26 mouse cellular contexts compared by ENCODE assay signal in genomic region chr7:100296699-100297098, GRCm38 (mm10). TPM values are rescaled to one million over a fixed set of nuclear protein-coding genes. Genes with fewer than 3 reads are reported as not detected.
A peak's percentile ranks its signal among the peaks of the same experiment; 100 is the strongest.
DNase-seq lines count a peak whose midpoint lies in the region; ATAC-seq and TF ChIP-seq lines count a peak whose summit lies in the region.
"Had no signal": no experiment of that assay in that cellular context is flagged by ENCODE, and none has a peak within 500 bp of the region (broad histone marks: within the 10 kb centered on the region; RNA-seq: fewer than 3 reads in every experiment).

No protein-coding gene starts in this region.

- no peaks in the 10 kb centered on the region for H3K36me3 ChIP-seq in forebrain, embryonic 11.5 days (ENCODE audit: control insufficient read depth, insufficient read depth, low read length)
- no peaks in the 10 kb centered on the region for H3K36me3 ChIP-seq in forebrain, embryonic 10.5 days (replicated peaks)
- no peaks in the 10 kb centered on the region for H3K36me3 ChIP-seq in midbrain, embryonic 14.5 days (ENCODE audit: control insufficient read depth, insufficient read depth, low read length)
- H3K36me3 ChIP-seq in midbrain, embryonic 11.5 days (ENCODE audit: control insufficient read depth, insufficient read depth, low read length), result no peaks in the 10 kb centered on the region
- H3K36me3 ChIP-seq in limb, embryonic 13.5 days, result peaks cover 50% of the 10 kb centered on the region
- H3K36me3 ChIP-seq: embryonic facial prominence, embryonic 10.5 days; forebrain, embryonic 15.5 days; G1E had no signal

- no peak overlapping the region for H3K9ac ChIP-seq in forebrain, embryonic 11.5 days (ENCODE audit: low read length)
- H3K9ac ChIP-seq in midbrain, embryonic 14.5 days (replicated peaks; ENCODE audit: low read length), result no peak overlapping the region
- no peak overlapping the region for H3K9ac ChIP-seq in midbrain, embryonic 11.5 days (ENCODE audit: low read length)
- no peak overlapping the region for H3K9ac ChIP-seq in limb, embryonic 13.5 days
- H3K9ac ChIP-seq: embryonic facial prominence, embryonic 12.5 days; forebrain, embryonic 13.5 days; forebrain, embryonic 15.5 days had no signal

- ATAC-seq in forebrain, embryonic 11.5 days (replicated peaks; ENCODE audit: low FRiP score), result no peak
- ATAC-seq in midbrain, embryonic 14.5 days (ENCODE audit: low FRiP score, low TSS enrichment), result no peak
- ATAC-seq in midbrain, embryonic 11.5 days (ENCODE audit: low FRiP score), result no peak
- ATAC-seq in limb, embryonic 13.5 days (ENCODE audit: low FRiP score, low read depth), result no peak
- ATAC-seq: activated CD4-positive, CD25-positive, alpha-beta regulatory T cell, adult 4 months; CD4-positive, CD25-positive, alpha-beta regulatory T cell, adult 4 months; forebrain, embryonic 13.5 days; forebrain, embryonic 15.5 days; Patski had no signal

- 89% methylated on average over 6 of the region's 6 CpGs for WGBS in forebrain, embryonic 11.5 days
- WGBS in forebrain, embryonic 10.5 days, result 84% methylated on average over 6 of the region's 6 CpGs
- 81% methylated on average over 6 of the region's 6 CpGs for WGBS in midbrain, embryonic 14.5 days
- WGBS in midbrain, embryonic 11.5 days, result 87% methylated on average over 6 of the region's 6 CpGs
- WGBS in limb, embryonic 13.5 days, result 57% methylated on average over 6 of the region's 6 CpGs

- no peak overlapping the region for H3K27ac ChIP-seq in forebrain, embryonic 11.5 days (ENCODE audit: low read depth, low read length)
- H3K27ac ChIP-seq in forebrain, embryonic 10.5 days, result no peak overlapping the region
- H3K27ac ChIP-seq in layer of hippocampus, adult 2 months, result peak overlapping the region; percentile 1; the same call in 1 of the 2 replicates
- H3K27ac ChIP-seq in midbrain, embryonic 14.5 days (replicated peaks; ENCODE audit: low read depth, low read length), result peak overlapping the region; percentile 20; the same call in 1 of the 2 replicates
- no peak overlapping the region for H3K27ac ChIP-seq in midbrain, embryonic 11.5 days (ENCODE audit: low read depth, low read length)
- peak overlapping the region; percentile 72; the same call in 1 of the 2 replicates for H3K27ac ChIP-seq in limb, embryonic 13.5 days
- H3K27ac ChIP-seq: embryonic facial prominence, embryonic 10.5 days; embryonic facial prominence, embryonic 12.5 days; forebrain, embryonic 13.5 days; forebrain, embryonic 15.5 days had no signal

- H3K4me2 ChIP-seq in forebrain, embryonic 11.5 days (ENCODE audit: low read depth, low read length, severe bottlenecking), result no peak overlapping the region
- H3K4me2 ChIP-seq in midbrain, embryonic 14.5 days (ENCODE audit: low read length), result no peak overlapping the region
- no peak overlapping the region for H3K4me2 ChIP-seq in midbrain, embryonic 11.5 days
- H3K4me2 ChIP-seq in limb, embryonic 13.5 days (replicated peaks), result no peak overlapping the region
- H3K4me2 ChIP-seq: embryonic facial prominence, embryonic 12.5 days; forebrain, embryonic 13.5 days; forebrain, embryonic 15.5 days had no signal

- H3K4me1 ChIP-seq in forebrain, embryonic 11.5 days (replicated peaks; ENCODE audit: control insufficient read depth, insufficient read depth, low read length), result no peaks in the 10 kb centered on the region
- H3K4me1 ChIP-seq in forebrain, embryonic 10.5 days, result peaks cover 13% of the 10 kb centered on the region; the same call in 1 of the 2 replicates
- no peaks in the 10 kb centered on the region for H3K4me1 ChIP-seq in midbrain, embryonic 14.5 days (ENCODE audit: control insufficient read depth, insufficient read depth, low read length)
- H3K4me1 ChIP-seq in midbrain, embryonic 11.5 days (ENCODE audit: control insufficient read depth, insufficient read depth, low read length), result no peaks in the 10 kb centered on the region
- peaks cover 29% of the 10 kb centered on the region for H3K4me1 ChIP-seq in limb, embryonic 13.5 days
- H3K4me1 ChIP-seq: forebrain, embryonic 13.5 days; forebrain, embryonic 15.5 days had no signal

- peak; percentile 44 for TF ChIP-seq CTCF in layer of hippocampus, adult 2 months (conservative IDR thresholded peaks at IDR 0.05)

- no peak overlapping the region for H3K4me3 ChIP-seq in forebrain, embryonic 11.5 days (ENCODE audit: low read depth, low read length)
- no peak overlapping the region for H3K4me3 ChIP-seq in forebrain, embryonic 10.5 days
- no peak overlapping the region for H3K4me3 ChIP-seq in layer of hippocampus, adult 2 months
- no peak overlapping the region for H3K4me3 ChIP-seq in midbrain, embryonic 14.5 days (replicated peaks; ENCODE audit: low read depth, low read length)
- no peak overlapping the region for H3K4me3 ChIP-seq in midbrain, embryonic 11.5 days (ENCODE audit: low read depth, low read length)
- no peak overlapping the region for H3K4me3 ChIP-seq in limb, embryonic 13.5 days
- H3K4me3 ChIP-seq: embryonic facial prominence, embryonic 10.5 days; embryonic facial prominence, embryonic 12.5 days; forebrain, embryonic 13.5 days; forebrain, embryonic 15.5 days had no signal

- H3K27me3 ChIP-seq in forebrain, embryonic 11.5 days (ENCODE audit: control insufficient read depth, insufficient read depth, low read length), result no peaks in the 10 kb centered on the region
- no peaks in the 10 kb centered on the region; the same call in 1 of the 2 replicates for H3K27me3 ChIP-seq in forebrain, embryonic 10.5 days (ENCODE audit: poor library complexity, severe bottlenecking)
- H3K27me3 ChIP-seq in midbrain, embryonic 14.5 days (ENCODE audit: control insufficient read depth, insufficient read depth, low read length), result no peaks in the 10 kb centered on the region
- no peaks in the 10 kb centered on the region for H3K27me3 ChIP-seq in midbrain, embryonic 11.5 days (ENCODE audit: control insufficient read depth, insufficient read depth, low read length)
- H3K27me3 ChIP-seq in limb, embryonic 13.5 days, result no peaks in the 10 kb centered on the region
- H3K27me3 ChIP-seq: embryonic facial prominence, embryonic 12.5 days; forebrain, embryonic 13.5 days; forebrain, embryonic 15.5 days; Patski had no signal

- H3K9me3 ChIP-seq in forebrain, embryonic 11.5 days (ENCODE audit: control insufficient read depth, low read length), result no peaks in the 10 kb centered on the region
- no peaks in the 10 kb centered on the region for H3K9me3 ChIP-seq in forebrain, embryonic 10.5 days
- H3K9me3 ChIP-seq in midbrain, embryonic 14.5 days (ENCODE audit: control insufficient read depth, low read length), result no peaks in the 10 kb centered on the region
- H3K9me3 ChIP-seq in midbrain, embryonic 11.5 days (ENCODE audit: control insufficient read depth, low read length), result no peaks in the 10 kb centered on the region
- no peaks in the 10 kb centered on the region for H3K9me3 ChIP-seq in limb, embryonic 13.5 days
- H3K9me3 ChIP-seq: embryonic facial prominence, embryonic 10.5 days; embryonic facial prominence, embryonic 12.5 days; forebrain, embryonic 13.5 days; forebrain, embryonic 15.5 days; G1E had no signal

- peak; percentile 21 for DNase-seq in forebrain, embryonic 11.5 days (ENCODE audit: low spot score)
- no peak for DNase-seq in forebrain, embryonic 10.5 days (ENCODE audit: extremely low spot score, low spot score)
- no peak for DNase-seq in layer of hippocampus, adult 2 months (ENCODE audit: low spot score in 2 of 2)
- no peak for DNase-seq in layer of hippocampus, adult 18-20 months (ENCODE audit: low spot score in 2 of 2)
- no peak for DNase-seq in midbrain, embryonic 14.5 days
- no peak for DNase-seq in midbrain, embryonic 11.5 days (ENCODE audit: low spot score, missing footprints)
- no peak for DNase-seq in urinary bladder, postnatal 4 days (ENCODE audit: low spot score in 2 of 2)
- DNase-seq: adrenal gland, adult 8-10 months; adrenal gland, postnatal 14 days; adrenal gland, postnatal 36 days; B cell, adult 2 months; cerebellum, adult 11-12 months; cerebellum, adult 2 months; cerebellum, adult 9-10 months; cerebellum, postnatal 10 days; cerebellum, postnatal 25 days had no signal

RNA-seq across cellular contexts. Expression of gene P4ha3, which starts 11.4 kb away (rescaled TPM):
- 5.6 and 6.8 TPM in 2 replicates for polyA plus RNA-seq in forebrain, embryonic 11.5 days (2014; fragmentation: Nextera tagmentation; extraction: Ambion mirVana)
- 0.27 and 0.81 TPM in 2 replicates for polyA plus RNA-seq in forebrain, embryonic 10.5 days (2016; fragmentation: Nextera tagmentation; extraction: Ambion mirVana)
- 1 to 10 TPM; 6.4 to 8.3 TPM for total RNA-seq in layer of hippocampus, adult 2 months (2021)
- 1 to 10 TPM; 3.0 to 5.9 TPM for total RNA-seq in layer of hippocampus, adult 18-20 months (2021)
- polyA plus RNA-seq in midbrain, embryonic 14.5 days (2014; fragmentation: Nextera tagmentation; extraction: Ambion mirVana), result 6.8 and 7.8 TPM in 2 replicates
- polyA plus RNA-seq in midbrain, embryonic 11.5 days (2014; fragmentation: Nextera tagmentation; extraction: Ambion mirVana), result 5.1 and 6.1 TPM in 2 replicates
- 17.4 TPM in 2 replicates for polyA plus RNA-seq in limb, embryonic 13.5 days (2015; fragmentation: Nextera tagmentation; extraction: Ambion mirVana)
- total RNA-seq: CH12.LX had no signal
- polyA plus RNA-seq: CD4-positive, CD25-positive, alpha-beta regulatory T cell, adult 4 months; G1E had no signal

Comparison
In these comparisons a context has a peak if more than half of its experiments do, and no peak if none do; other contexts are left out.
1. H3K27ac ChIP-seq: peak in layer of hippocampus, adult 2 months (single experiment), midbrain, embryonic 14.5 days (single experiment) and limb, embryonic 13.5 days (single experiment); none in forebrain, embryonic 11.5 days (single experiment), forebrain, embryonic 10.5 days (single experiment) and midbrain, embryonic 11.5 days (single experiment).